Mouse (Mus musculus) midbrain, embryonic 14.5 days (tissue): ENCODE results near the gene Lmntd2. TPM values are rescaled to one million over a fixed set of nuclear protein-coding genes. Genes with fewer than 3 reads are reported as not detected.
A peak's percentile ranks its signal among the peaks of the same experiment; 100 is the strongest.

Experiments
- ATAC-seq: fragments of 200-750 bp; cut with Nextera tagmentation; 2 replicates; pipeline ENCODE4 v1.8.0; 2017; ENCODE audit warnings: moderate number of reproducible peaks, moderate library complexity; ENCODE audit not compliant: low FRiP score, low TSS enrichment
- DNase-seq: peaks from one replicate; pipeline ENCODE4 v3.0.0-alpha.2; 2015
- H3K27ac ChIP-seq: fragments of 300-500 bp; sonication (generic); replicated peaks from 2 replicates; pipeline ENCODE4 v1.5.1; 2014; ENCODE audit warnings: mild to moderate bottlenecking, low read depth, low read length, moderate library complexity
- H3K27me3 ChIP-seq: fragments of 300-500 bp; sonication (generic); 2 replicates; pipeline ENCODE4 v1.6.1; 2014; ENCODE audit warnings: low read length, control low read depth, mixed read lengths; ENCODE audit not compliant: control insufficient read depth, insufficient read depth
- H3K36me3 ChIP-seq: fragments of 300-500 bp; sonication (generic); 2 replicates; pipeline ENCODE4 v1.6.1; 2014; ENCODE audit warnings: low read length, control low read depth; ENCODE audit not compliant: control insufficient read depth, insufficient read depth
- H3K4me1 ChIP-seq: fragments of 300-500 bp; sonication (generic); 2 replicates; pipeline ENCODE4 v1.6.1; 2014; ENCODE audit warnings: mild to moderate bottlenecking, antibody characterized with exemption, low read length, control low read depth; ENCODE audit not compliant: control insufficient read depth, insufficient read depth
- H3K4me2 ChIP-seq: fragments of 300-500 bp; sonication (generic); 2 replicates; pipeline ENCODE4 v1.6.1; 2014; ENCODE audit warnings: mild to moderate bottlenecking, low read length, moderate library complexity
- H3K4me3 ChIP-seq: fragments of 300-500 bp; sonication (generic); replicated peaks from 2 replicates; pipeline ENCODE4 v1.5.1; 2014; ENCODE audit warnings: low read depth, low read length
- H3K9ac ChIP-seq: fragments of 300-500 bp; sonication (generic); replicated peaks from 2 replicates; pipeline ENCODE4 v1.6.1; 2014; ENCODE audit warnings: mild to moderate bottlenecking, low read length, moderate library complexity
- H3K9me3 ChIP-seq: fragments of 300-500 bp; sonication (generic); 2 replicates; pipeline ENCODE4 v1.6.1; 2016; ENCODE audit warnings: low read length, control low read depth, mixed read lengths; ENCODE audit not compliant: control insufficient read depth
- WGBS: fragments of 180-500 bp; shearing (Covaris S2); extraction: QIAGEN DNeasy Blood & Tissue Kit; methylation state at CpG from one replicate; pipeline ENCODE4 v1.1.7; 2014; 5-methylcytosine and 5-hydroxymethylcytosine counted together
- polyA plus RNA-seq: library from polyadenylated mRNA; unstranded; fragments of >200 nt; fragmentation: Nextera tagmentation; extraction: Ambion mirVana; gene quantifications from 2 replicates; pipeline ENCODE4 v1.2.1, GENCODE M21; 2014

Lmntd2 gene
- polyA plus RNA-seq, 1 experiment from 2014 or later = 1.1 TPM

DNA sequence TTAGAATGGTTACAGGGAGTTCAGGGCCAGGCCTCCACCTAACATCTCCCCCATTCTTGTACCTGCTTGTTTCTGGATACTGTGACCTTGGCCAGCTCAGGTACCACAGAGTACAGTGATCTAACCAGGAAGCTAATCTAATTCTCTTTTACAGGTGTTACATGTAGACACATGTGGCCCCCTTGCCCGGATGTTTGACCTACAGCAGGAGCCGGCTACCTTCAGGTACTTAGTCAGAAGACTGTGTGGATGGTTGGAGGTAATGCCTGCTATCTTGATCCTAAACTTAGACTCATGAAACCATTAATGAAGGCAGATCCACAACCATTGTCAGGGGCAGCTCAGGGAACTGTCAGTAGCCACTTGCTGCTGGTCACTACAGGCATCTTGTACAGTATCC lies 18.1 kb downstream of the Lmntd2 start:
- peak overlapping the region; percentile 97; the same call in 1 of the 2 replicates for H3K4me2 ChIP-seq
- WGBS = 95% methylated on average over 2 of the region's 2 CpGs
- no peaks in the 10 kb centered on the region for H3K27me3 ChIP-seq
- peaks cover 20% of the 10 kb centered on the region for H3K4me1 ChIP-seq
- H3K9ac ChIP-seq = no peak overlapping the region
- no peak for ATAC-seq
- H3K36me3 ChIP-seq = peaks cover 16% of the 10 kb centered on the region
- no peak for DNase-seq
- H3K4me3 ChIP-seq = no peak overlapping the region
- no peak overlapping the region for H3K27ac ChIP-seq
- no peaks in the 10 kb centered on the region for H3K9me3 ChIP-seq

DNA sequence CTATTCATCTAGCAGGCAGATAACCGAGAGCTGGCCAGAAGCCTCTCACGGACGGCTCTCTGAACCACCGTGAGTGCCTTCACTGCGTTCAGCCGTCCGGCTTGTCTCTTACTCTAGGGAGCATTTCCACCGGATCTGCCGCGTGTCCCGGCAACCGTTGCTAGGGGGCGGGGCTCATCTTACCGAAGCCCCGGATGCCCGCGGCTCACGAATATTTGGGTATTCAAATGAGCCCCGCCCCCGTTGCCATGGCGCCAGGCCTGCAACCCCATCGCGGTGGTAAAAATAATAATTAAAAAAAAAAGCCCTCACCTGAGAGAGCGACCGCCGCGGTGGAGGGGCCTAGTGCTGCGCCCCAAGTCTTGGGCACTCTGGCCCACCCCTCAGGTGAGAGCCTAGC lies 19.1 kb downstream of the Lmntd2 start:
- H3K27ac ChIP-seq = peak overlapping the region; percentile 81
- H3K9me3 ChIP-seq = no peaks in the 10 kb centered on the region
- H3K4me3 ChIP-seq = peak overlapping the region; percentile 88
- no peaks in the 10 kb centered on the region for H3K27me3 ChIP-seq
- peak; percentile 96 for DNase-seq
- WGBS = under 1% methylated on average over 28 of the region's 28 CpGs
- peaks cover 20% of the 10 kb centered on the region for H3K4me1 ChIP-seq
- ATAC-seq = peak; percentile 47; the same call in 1 of the 2 replicates
- peaks cover 25% of the 10 kb centered on the region for H3K36me3 ChIP-seq
- peak overlapping the region; percentile 97 for H3K4me2 ChIP-seq
- peak overlapping the region; percentile 36; the same call in 1 of the 2 replicates for H3K9ac ChIP-seq

DNA sequence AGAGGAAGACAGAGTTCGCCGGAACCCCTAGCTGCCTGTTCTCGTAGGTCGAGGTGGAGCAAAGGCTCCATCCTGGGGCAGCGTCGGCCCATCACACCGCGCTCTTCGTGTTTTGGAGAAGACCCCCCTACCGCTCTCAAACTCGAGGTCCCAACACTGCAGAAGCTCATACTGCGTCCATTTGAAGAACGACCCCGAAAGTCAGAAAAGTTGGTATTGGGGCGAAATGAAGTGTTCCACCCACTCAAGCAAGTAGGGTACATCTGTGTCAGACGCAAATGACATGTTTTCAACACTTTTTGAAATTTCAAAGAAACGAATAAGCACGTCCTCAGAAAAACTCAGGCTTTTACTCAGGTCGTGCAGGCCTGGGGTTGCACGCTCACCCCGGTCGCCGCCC lies 19.5 kb downstream of the Lmntd2 start:
- Histone ChIP-seq H3K27me3 (no peaks in the 10 kb centered on the region), H3K27ac (peak overlapping the region; percentile 81), H3K4me1 (peaks cover 20% of the 10 kb centered on the region), H3K4me2 (peak overlapping the region; percentile 97), H3K9ac (peak overlapping the region; percentile 36; the same call in 1 of the 2 replicates), H3K4me3 (peak overlapping the region; percentile 88), H3K36me3 (peaks cover 29% of the 10 kb centered on the region), H3K9me3 (no peaks in the 10 kb centered on the region)
- no peak for ATAC-seq
- DNase-seq = no peak
- WGBS = under 1% methylated on average over 23 of the region's 23 CpGs

DNA sequence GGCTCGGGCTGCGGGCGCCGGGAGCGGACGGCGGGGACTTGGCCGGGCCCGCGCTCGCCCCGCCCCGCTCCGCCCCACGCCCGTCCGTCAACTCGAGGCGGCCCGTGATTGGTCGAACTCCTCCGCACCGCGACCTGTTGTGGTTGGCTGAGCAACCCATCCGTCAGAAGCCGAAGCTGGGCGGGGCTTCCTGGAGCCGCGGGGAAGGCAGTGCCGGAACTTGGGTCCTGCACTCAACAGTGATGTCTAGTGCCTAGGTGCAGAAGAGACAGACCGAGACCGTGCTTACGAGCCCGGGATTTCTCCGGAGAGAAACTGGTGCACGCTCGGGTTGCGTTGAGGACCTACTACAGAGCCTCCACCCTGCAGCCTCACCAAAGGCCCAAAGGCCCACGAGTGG lies 19.9 kb downstream of the Lmntd2 start, which contains the start of the genes Hras and Lrrc56:
TSS of gene Hras (minus strand) at position 58 of the 400 bp plus-strand sequence.
TSS of gene Lrrc56 (plus strand) at position 210 of the 400 bp plus-strand sequence.
- peak; percentile 99 for DNase-seq
- Histone ChIP-seq H3K27ac (peak within 1 kb of the TSS; percentile 81), H3K4me1 (peaks cover 20% of the 10 kb centered on the region), H3K9ac (peak within 1 kb of the TSS; percentile 93), H3K27me3 (no peaks in the 10 kb centered on the region), H3K36me3 (peaks cover 32% of the 10 kb centered on the region), H3K4me2 (peak within 1 kb of the TSS; percentile 97), H3K4me3 (peak within 1 kb of the TSS; percentile 88), H3K9me3 (no peaks in the 10 kb centered on the region)
- peak; percentile 93 for ATAC-seq
- WGBS = under 1% methylated on average over 36 of the region's 39 CpGs

DNA sequence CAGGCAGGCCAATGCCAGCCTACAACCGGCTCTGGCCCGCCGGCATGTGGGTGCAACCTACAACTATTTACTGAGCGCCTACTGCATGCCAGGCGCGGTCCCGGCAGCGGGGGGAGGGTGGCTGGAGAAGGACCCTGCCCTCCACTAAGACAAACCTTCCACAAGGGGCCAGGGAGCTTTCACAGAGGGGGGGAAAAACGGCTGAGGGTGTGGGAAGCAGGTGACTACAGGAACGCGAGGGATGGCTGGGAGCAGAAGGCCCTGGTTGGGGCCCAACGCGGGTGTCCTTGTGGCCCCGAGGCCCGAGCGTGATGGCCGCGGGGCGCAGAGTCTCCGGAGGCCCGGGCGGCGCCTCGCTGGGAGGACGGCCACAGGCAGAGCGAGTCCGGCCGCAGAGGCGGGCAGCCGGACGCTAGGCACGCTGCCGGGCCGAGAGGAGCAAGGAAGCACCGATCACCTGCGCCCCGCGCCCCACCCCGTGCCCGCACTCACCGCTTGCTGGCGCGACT lies 20.5 kb downstream of the Lmntd2 start:
- H3K9me3 ChIP-seq = no peaks in the 10 kb centered on the region
- peaks cover 35% of the 10 kb centered on the region for H3K36me3 ChIP-seq
- H3K4me2 ChIP-seq = peak overlapping the region; percentile 97
- peak overlapping the region; percentile 93 for H3K9ac ChIP-seq
- H3K4me3 ChIP-seq = peak overlapping the region; percentile 88
- ATAC-seq = no peak
- under 1% methylated on average over 43 of the region's 43 CpGs for WGBS
- no peaks in the 10 kb centered on the region for H3K27me3 ChIP-seq
- no peak for DNase-seq
- H3K4me1 ChIP-seq = peaks cover 20% of the 10 kb centered on the region
- peak overlapping the region; percentile 81 for H3K27ac ChIP-seq

DNA sequence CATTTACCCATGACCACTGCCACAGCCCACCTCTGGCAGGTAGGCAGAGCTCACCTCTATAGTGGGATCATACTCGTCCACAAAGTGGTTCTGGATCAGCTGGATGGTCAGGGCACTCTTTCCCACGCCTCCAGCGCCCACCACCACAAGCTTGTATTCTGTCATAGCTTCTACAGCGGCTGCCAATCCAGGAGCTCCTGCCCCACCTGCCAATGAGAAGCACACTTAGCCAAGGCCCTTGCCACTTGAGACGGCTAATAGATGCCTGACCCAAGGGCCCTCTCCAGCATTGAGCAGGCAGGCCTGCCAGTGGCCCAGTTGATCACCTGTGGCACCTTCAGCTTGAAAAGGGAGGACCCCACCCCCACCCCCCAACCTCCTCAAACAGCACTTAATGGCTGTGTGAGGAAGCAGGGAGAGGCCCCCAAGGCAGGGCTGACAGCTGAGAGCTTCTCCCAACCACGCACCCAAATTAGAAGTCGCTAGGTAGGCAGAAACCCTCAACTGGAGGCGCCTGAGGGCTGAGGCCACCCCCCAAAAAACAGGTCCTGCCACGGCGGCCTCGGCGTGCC lies 21.0 kb downstream of the Lmntd2 start:
- Histone ChIP-seq H3K9ac (peak overlapping the region; percentile 93), H3K4me2 (peak overlapping the region; percentile 97), H3K27ac (no peak overlapping the region), H3K4me1 (peaks cover 20% of the 10 kb centered on the region), H3K36me3 (peaks cover 35% of the 10 kb centered on the region), H3K9me3 (no peaks in the 10 kb centered on the region), H3K27me3 (no peaks in the 10 kb centered on the region), H3K4me3 (peak overlapping the region; percentile 88)
- no peak for DNase-seq
- ATAC-seq = no peak
- WGBS = 28% methylated on average over 12 of the region's 12 CpGs

DNA sequence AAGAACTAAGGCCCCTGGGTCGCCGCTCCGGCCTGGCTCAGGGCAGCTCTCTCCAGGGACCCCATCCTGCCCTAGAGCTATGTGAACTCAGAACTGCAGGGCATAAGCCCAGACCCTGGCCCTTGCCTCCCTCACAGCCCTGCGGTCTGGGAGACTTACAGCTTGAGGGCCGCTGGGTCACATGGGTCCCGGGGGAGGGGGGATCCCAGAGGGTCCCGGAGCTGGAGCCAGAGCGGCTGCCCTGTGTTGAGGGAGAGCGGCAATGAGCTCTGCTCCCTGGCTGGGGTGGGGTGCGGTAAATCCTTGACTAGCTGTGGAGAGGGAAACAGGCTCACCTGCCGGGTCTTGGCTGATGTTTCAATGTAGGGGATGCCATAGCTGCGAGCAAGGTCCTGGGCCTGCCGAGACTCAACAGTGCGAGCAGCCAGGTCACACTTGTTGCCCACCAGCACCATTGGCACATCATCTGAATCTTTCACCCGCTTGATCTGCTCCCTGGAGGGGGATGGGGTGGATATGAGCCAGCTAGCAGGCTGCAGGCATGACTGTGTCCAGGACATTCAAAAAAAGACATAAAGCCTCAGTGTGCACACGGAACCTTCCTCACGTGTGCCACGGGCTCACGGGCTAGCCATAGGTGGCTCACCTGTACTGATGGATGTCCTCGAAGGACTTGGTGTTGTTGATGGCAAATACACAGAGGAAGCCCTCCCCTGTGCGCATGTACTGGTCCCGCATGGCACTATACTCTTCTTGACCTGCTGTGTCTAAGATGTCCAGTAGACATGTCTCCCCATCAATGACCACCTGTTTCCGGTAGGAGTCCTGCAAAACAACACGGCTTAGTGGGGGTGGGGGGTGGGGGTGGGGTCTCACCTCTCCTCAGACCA lies 21.8 kb downstream of the Lmntd2 start:
- Histone ChIP-seq H3K9me3 (no peaks in the 10 kb centered on the region), H3K9ac (no peak overlapping the region; the same call in 1 of the 2 replicates), H3K36me3 (peaks cover 35% of the 10 kb centered on the region), H3K4me1 (peaks cover 20% of the 10 kb centered on the region), H3K4me2 (peak overlapping the region; percentile 97), H3K27me3 (no peaks in the 10 kb centered on the region), H3K4me3 (peak overlapping the region; percentile 88; the same call in 1 of the 2 replicates), H3K27ac (no peak overlapping the region)
- no peak for ATAC-seq
- WGBS = 94% methylated on average over 24 of the region's 24 CpGs
- no peak for DNase-seq

DNA sequence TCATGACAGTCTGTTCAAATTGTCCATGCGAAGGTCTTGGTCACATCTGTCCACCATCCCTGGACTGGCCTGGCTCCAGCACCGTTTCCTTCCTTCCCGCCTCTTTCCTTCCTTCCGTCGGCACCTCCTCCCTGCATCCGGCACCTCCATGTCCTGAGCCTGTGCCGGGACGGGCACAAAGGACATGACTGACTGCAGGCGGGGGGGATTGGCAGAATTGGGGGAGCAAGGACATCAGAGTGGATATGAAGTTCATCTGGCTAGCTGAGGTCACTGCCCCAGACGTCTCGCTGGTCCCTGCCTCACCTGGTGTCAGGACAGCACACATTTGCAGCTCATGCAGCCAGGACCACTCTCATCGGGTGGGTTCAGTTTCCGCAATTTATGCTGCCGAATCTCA lies 22.8 kb downstream of the Lmntd2 start:
- DNase-seq (no peak), ATAC-seq (no peak)
- H3K4me2 ChIP-seq = no peak overlapping the region
- H3K9me3 ChIP-seq = no peaks in the 10 kb centered on the region
- no peak overlapping the region for H3K4me3 ChIP-seq
- H3K4me1 ChIP-seq = peaks cover 20% of the 10 kb centered on the region
- peaks cover 35% of the 10 kb centered on the region for H3K36me3 ChIP-seq
- H3K27ac ChIP-seq = no peak overlapping the region
- H3K9ac ChIP-seq = no peak overlapping the region
- 88% methylated on average over 14 of the region's 14 CpGs for WGBS
- no peaks in the 10 kb centered on the region for H3K27me3 ChIP-seq
